Mouse (Mus musculus) large intestine, adult 2 months (tissue): ENCODE measurements around the gene Schip1. TPM values are rescaled to one million over a fixed set of nuclear protein-coding genes. Genes with fewer than 3 reads are reported as not detected.

Experiments used
- DNase-seq: peaks from one replicate; pipeline ENCODE4 v3.0.0-alpha.2; 2012; ENCODE audit warnings: low read depth, low spot score
- WGBS: fragments of 180-500 bp; shearing (Covaris S2); methylation state at CpG from one replicate; pipeline ENCODE4 v1.1.7; 2018; 5-methylcytosine and 5-hydroxymethylcytosine counted together
- polyA plus RNA-seq: library from polyadenylated mRNA; depleted of rRNA; stranded (reverse); fragments of >200 nt; gene quantifications from 2 replicates; pipeline ENCODE4 v1.2.3, GENCODE M21; 2012

Schip1 gene
- polyA plus RNA-seq, 1 experiment, result 5.9 TPM

GRCm38 (mm10) chr3:68624471-68624870, 559.9 kb downstream of the Schip1 start:
- DNase-seq, result no peak
- 77% methylated on average over 6 of the region's 6 CpGs for WGBS

- no peak for DNase-seq
- WGBS, result 76% methylated on average over 4 of the region's 4 CpGs
Measured at GRCm38 (mm10) chr3:68630261-68630660, 565.7 kb downstream of the Schip1 start.

- no peak for DNase-seq
- WGBS, result 86% methylated on average over 3 of the region's 3 CpGs
Measured at GRCm38 (mm10) chr3:68630821-68631220, 566.2 kb downstream of the Schip1 start.

GRCm38 (mm10) chr3:68632714-68633113, 568.1 kb downstream of the Schip1 start:
- WGBS, result 65% methylated on average over 3 of the region's 3 CpGs
- no peak for DNase-seq

GRCm38 (mm10) chr3:68633577-68633976, 569.0 kb downstream of the Schip1 start:
- 81% methylated on average over 4 of the region's 4 CpGs for WGBS
- no peak for DNase-seq

GRCm38 (mm10) chr3:68637960-68638359, 573.4 kb downstream of the Schip1 start:
- 44% methylated on average over 7 of the region's 7 CpGs for WGBS
- DNase-seq, result no peak

- DNase-seq, result no peak
- WGBS, result 71% methylated on average over 1 of the region's 1 CpGs
Measured at GRCm38 (mm10) chr3:68638703-68639102, 574.1 kb downstream of the Schip1 start.

GRCm38 (mm10) chr3:68642935-68643334, 578.3 kb downstream of the Schip1 start:
- no peak for DNase-seq
- 78% methylated on average over 7 of the region's 7 CpGs for WGBS

- 74% methylated on average over 6 of the region's 6 CpGs for WGBS
- no peak for DNase-seq
Measured at GRCm38 (mm10) chr3:68646387-68647130, 582.0 kb downstream of the Schip1 start.

- DNase-seq, result no peak
- WGBS, result 67% methylated on average over 3 of the region's 3 CpGs
Measured at GRCm38 (mm10) chr3:68647282-68647681, 582.7 kb downstream of the Schip1 start.

GRCm38 (mm10) chr3:68650251-68650650, 585.6 kb downstream of the Schip1 start:
- DNase-seq, result no peak
- 87% methylated on average over 3 of the region's 3 CpGs for WGBS

- WGBS, result 77% methylated on average over 4 of the region's 4 CpGs
- no peak for DNase-seq
Measured at GRCm38 (mm10) chr3:68656607-68657352, 592.2 kb downstream of the Schip1 start.

- no peak for DNase-seq
- WGBS, result 28% methylated on average over 9 of the region's 9 CpGs
Measured at GRCm38 (mm10) chr3:68657589-68658245, 593.1 kb downstream of the Schip1 start.

GRCm38 (mm10) chr3:68659996-68660395, 595.4 kb downstream of the Schip1 start:
- no peak for DNase-seq
- WGBS, result 95% methylated on average over 6 of the region's 6 CpGs

GRCm38 (mm10) chr3:68660538-68660937, 595.9 kb downstream of the Schip1 start:
- WGBS, result 59% methylated on average over 4 of the region's 4 CpGs

GRCm38 (mm10) chr3:68662386-68662785, 597.8 kb downstream of the Schip1 start:
- DNase-seq, result no peak
- WGBS, result 69% methylated on average over 5 of the region's 5 CpGs

More at GRCm38 (mm10) chr3:68660538-68660937, 595.9 kb downstream of the Schip1 start:
- DNase-seq, result no peak

- no peak for DNase-seq
- WGBS, result 87% methylated on average over 6 of the region's 6 CpGs
Measured at GRCm38 (mm10) chr3:68664337-68664736, 599.7 kb downstream of the Schip1 start.

- WGBS, result 87% methylated on average over 7 of the region's 7 CpGs
- no peak for DNase-seq
Measured at GRCm38 (mm10) chr3:68666377-68666776, 601.8 kb downstream of the Schip1 start.

- DNase-seq, result no peak
- 75% methylated on average over 1 of the region's 1 CpGs for WGBS
Measured at GRCm38 (mm10) chr3:68667852-68668251, 603.2 kb downstream of the Schip1 start.

GRCm38 (mm10) chr3:68669418-68669974, 604.9 kb downstream of the Schip1 start:
- WGBS, result 63% methylated on average over 5 of the region's 5 CpGs
- DNase-seq, result no peak
